Mouse (Mus musculus): Measurements from ENCODE around the gene Gm7247. TPM values are rescaled to one million over a fixed set of nuclear protein-coding genes. Genes with fewer than 3 reads are reported as not detected.
"Not testable (repeated sequence)": the region's sequence is repeated elsewhere in the genome, so short reads cannot be mapped to it uniquely, and the experiment has no call there.

The Gm7247 gene
- polyA plus RNA-seq, 1 experiment from 2014 or later: not detected

- no peak for DNase-seq (ENCODE audit: low read depth, low spot score)
- CTCF ChIA-PET: interaction anchor here (1.5 kb wide), 1 partner anchor 32 kb away, joined by 3 read pairs; no protein-coding TSS in a partner anchor
- TF ChIP-seq CTCF (IDR thresholded peaks at IDR 0.05): no peak
- ATAC-seq: no peak
- H3K27me3 ChIP-seq: no peaks in the 10 kb centered on the region
- in situ Hi-C loops (cut with MboI; ENCODE audit: low pct_unique_long_range_greater_than_20kb): no loop called here
- POLR2A ChIA-PET: no interaction called here
These were observed 73.0 kb downstream of the Gm7247 start for GRCm38 (mm10) chr14:51434546-51434945.

- ChIA-PET POLR2A (no interaction called here), CTCF (interaction anchor here (1.5 kb wide), 1 partner anchor 32 kb away, joined by 3 read pairs; no protein-coding TSS in a partner anchor)
- H3K27me3 ChIP-seq: no peaks in the 10 kb centered on the region
- no peak for ATAC-seq
- TF ChIP-seq CTCF (IDR thresholded peaks at IDR 0.05): no peak
- in situ Hi-C loops (cut with MboI; ENCODE audit: low pct_unique_long_range_greater_than_20kb): no loop called here
- DNase-seq (ENCODE audit: low read depth, low spot score): no peak
These were observed 73.5 kb downstream of the Gm7247 start for GRCm38 (mm10) chr14:51435020-51435419.

DNA sequence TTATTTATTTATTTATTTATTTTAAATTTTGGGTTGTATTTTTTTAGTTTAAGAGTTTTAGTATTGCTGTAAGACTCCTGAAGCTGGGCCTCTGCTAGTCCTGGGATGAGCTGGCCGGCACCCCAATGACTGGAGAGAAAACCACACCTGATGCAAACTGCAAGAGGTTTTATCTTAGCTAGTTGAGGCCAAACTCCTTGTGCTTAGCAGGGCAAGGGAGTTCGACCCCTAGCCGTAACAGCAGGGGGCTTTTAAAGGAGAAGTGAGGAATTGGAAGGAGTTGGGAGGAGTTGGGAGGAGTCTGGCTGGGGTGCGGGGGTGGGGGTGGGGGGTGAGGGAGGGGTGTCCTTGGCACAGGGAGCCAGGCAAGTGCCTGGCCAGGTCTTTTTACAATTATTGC is 77.4 kb downstream of the Gm7247 start:
- in situ Hi-C loops (cut with MboI; ENCODE audit: low pct_unique_long_range_greater_than_20kb): no loop called here

DNA sequence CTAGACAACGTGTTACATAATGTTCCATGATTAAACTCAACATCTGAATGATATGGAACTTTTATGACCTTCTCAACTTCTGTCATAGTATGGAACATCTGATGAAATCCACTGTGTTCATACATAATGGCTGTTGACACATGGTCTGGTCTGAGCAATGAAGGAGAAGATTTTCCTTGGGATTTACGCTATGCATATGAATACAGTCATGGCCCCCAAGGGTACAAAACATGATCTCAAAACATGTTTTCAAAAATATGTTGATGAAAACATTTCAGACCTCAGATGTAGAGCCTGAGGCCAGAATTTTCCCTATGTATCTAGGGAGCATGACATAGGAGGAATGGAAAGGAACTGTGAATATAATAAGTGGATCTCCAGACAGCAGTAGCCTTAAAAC is 90.0 kb downstream of the Gm7247 start, which contains the start of gene Vmn2r89:
Vmn2r89 (plus strand) TSS at position 301 of the 400 bp plus-strand sequence.
- ATAC-seq, CTCF ChIA-PET: not testable (repeated sequence)

More for the DNA sequence above, 77.4 kb downstream of the Gm7247 start:
- POLR2A ChIA-PET: no interaction called here
- no peaks in the 10 kb centered on the region for H3K27me3 ChIP-seq
- DNase-seq (ENCODE audit: low read depth, low spot score) (no peak), ATAC-seq (no peak)
- CTCF ChIA-PET: no interaction called here
- TF ChIP-seq CTCF (IDR thresholded peaks at IDR 0.05): no peak

DNA sequence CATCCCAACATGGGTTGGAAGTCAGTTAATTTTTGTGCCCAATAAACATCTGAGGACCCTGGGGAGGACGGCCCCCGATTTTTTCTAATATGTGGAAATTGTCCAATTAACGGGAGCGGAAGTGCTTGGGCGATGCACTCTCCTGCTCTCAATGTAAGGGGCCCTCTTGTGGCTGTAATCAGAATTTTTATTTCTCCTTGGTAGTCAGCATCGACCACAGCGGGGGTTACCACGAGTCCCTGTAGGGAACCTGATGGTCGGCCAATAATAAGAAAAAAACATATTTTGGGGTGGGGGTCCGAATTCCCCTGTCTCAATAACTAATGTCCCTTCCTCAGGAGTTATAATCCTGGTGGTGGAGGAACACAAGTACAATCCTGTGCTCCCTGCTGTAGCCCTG is 118.7 kb downstream of the Gm7247 start:
- H3K27me3 ChIP-seq; in situ Hi-C loops (cut with MboI; ENCODE audit: low pct_unique_long_range_greater_than_20kb); DNase-seq (ENCODE audit: low read depth, low spot score); ATAC-seq; POLR2A ChIA-PET; CTCF ChIA-PET: not testable (repeated sequence)

More for the DNA sequence above, 90.0 kb downstream of the Gm7247 start, which contains the start of gene Vmn2r89:
- DNase-seq (ENCODE audit: low read depth, low spot score); H3K27me3 ChIP-seq; in situ Hi-C loops (cut with MboI; ENCODE audit: low pct_unique_long_range_greater_than_20kb); POLR2A ChIA-PET: not testable (repeated sequence)

GRCm38 (mm10) chr14:51481332-51482015 is 119.9 kb downstream of the Gm7247 start:
- DNase-seq (ENCODE audit: low read depth, low spot score); CTCF ChIA-PET; ATAC-seq; H3K27me3 ChIP-seq; in situ Hi-C loops (cut with MboI; ENCODE audit: low pct_unique_long_range_greater_than_20kb); POLR2A ChIA-PET: not testable (repeated sequence)

DNA sequence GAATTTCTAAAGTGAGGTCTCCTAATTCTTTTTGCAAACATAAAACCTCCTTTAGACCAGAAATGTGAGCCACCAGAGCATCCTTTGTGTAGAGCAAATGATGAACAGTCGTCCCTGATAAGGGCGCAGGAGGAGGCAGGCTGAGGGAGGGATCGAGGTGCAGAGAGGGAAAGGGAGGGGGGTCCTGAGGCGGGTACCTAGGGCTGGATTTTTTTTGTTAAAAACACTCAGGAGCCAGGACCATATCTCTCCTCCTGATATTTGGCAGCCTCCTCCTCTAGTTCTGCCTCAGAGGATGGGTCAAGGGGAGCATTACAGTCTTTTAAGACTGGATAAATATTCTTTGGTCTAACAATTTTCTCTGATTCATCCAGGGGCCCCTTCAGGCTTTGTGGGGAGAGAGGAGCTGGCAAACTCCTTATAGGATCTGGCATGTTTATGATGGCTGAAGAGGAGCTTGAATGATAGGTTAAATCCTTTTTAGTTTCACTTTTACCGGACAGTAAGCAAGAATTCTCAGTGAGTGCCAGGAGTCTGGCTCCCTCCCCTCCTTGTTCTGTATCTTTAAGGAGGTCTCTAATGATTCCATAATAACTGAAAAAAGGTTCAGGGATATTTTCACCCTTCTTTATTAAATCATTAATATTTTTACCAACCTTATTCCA is 120.6 kb downstream of the Gm7247 start:
- in situ Hi-C loops (cut with MboI; ENCODE audit: low pct_unique_long_range_greater_than_20kb): no loop called here
- no peak for DNase-seq (ENCODE audit: low read depth, low spot score)
- TF ChIP-seq CTCF (IDR thresholded peaks at IDR 0.05): no peak
- no peak for ATAC-seq
- H3K27me3 ChIP-seq: no peaks in the 10 kb centered on the region
- ChIA-PET CTCF (no interaction called here), POLR2A (no interaction called here)

GRCm38 (mm10) chr14:51482971-51483381 is 121.4 kb downstream of the Gm7247 start:
- in situ Hi-C loops (cut with MboI; ENCODE audit: low pct_unique_long_range_greater_than_20kb); POLR2A ChIA-PET; H3K27me3 ChIP-seq; ATAC-seq; CTCF ChIA-PET; DNase-seq (ENCODE audit: low read depth, low spot score): not testable (repeated sequence)

DNA sequence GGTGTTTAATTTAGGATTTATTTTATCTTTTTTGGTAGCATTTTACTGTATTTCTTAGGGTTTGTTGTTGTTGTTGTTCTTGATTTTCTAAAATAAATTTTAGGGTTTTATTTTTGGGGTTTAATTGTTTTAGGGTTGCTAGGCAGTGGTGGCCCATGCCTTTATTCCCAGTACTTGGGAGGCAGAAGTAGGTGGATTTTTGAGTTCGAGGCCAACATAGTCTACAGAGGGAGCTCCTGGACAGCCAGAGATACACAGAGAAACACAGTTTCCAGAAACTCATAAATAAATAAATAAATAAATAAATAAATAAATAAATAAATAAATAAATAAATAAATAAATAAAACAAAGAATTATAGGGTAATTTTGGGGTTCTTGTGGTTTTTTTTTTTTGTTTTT is 122.1 kb downstream of the Gm7247 start:
- in situ Hi-C loops (cut with MboI; ENCODE audit: low pct_unique_long_range_greater_than_20kb): no loop called here
- POLR2A ChIA-PET: no interaction called here
- H3K27me3 ChIP-seq: no peaks in the 10 kb centered on the region
- CTCF ChIA-PET: no interaction called here
- ATAC-seq: no peak
- DNase-seq (ENCODE audit: low read depth, low spot score): no peak
- no peak for TF ChIP-seq CTCF (IDR thresholded peaks at IDR 0.05)

GRCm38 (mm10) chr14:51486111-51486510 is 124.6 kb downstream of the Gm7247 start:
- DNase-seq (ENCODE audit: low read depth, low spot score) (no peak), ATAC-seq (no peak)
- H3K27me3 ChIP-seq: no peaks in the 10 kb centered on the region
- TF ChIP-seq CTCF (IDR thresholded peaks at IDR 0.05): no peak
- POLR2A ChIA-PET: no interaction called here
- in situ Hi-C loops (cut with MboI; ENCODE audit: low pct_unique_long_range_greater_than_20kb): no loop called here
- CTCF ChIA-PET: no interaction called here

GRCm38 (mm10) chr14:51495781-51496180 is 134.2 kb downstream of the Gm7247 start:
- DNase-seq (ENCODE audit: low read depth, low spot score): no peak
- ATAC-seq: no peak
- CTCF ChIA-PET: no interaction called here
- no peaks in the 10 kb centered on the region for H3K27me3 ChIP-seq
- in situ Hi-C loops (cut with MboI; ENCODE audit: low pct_unique_long_range_greater_than_20kb): no loop called here
- no peak for TF ChIP-seq CTCF (IDR thresholded peaks at IDR 0.05)
- POLR2A ChIA-PET: no interaction called here

Measured in Patski (cell line).